Mouse (Mus musculus): ENCODE data around the gene C1qb. TPM values are rescaled to one million over a fixed set of nuclear protein-coding genes. Genes with fewer than 3 reads are reported as not detected.
A peak's percentile ranks its signal among the peaks of the same experiment; 100 is the strongest.

The C1qb gene
- total RNA-seq, 2 experiments from 2014 or later, result 36.1 to 43.9 TPM

DNA sequence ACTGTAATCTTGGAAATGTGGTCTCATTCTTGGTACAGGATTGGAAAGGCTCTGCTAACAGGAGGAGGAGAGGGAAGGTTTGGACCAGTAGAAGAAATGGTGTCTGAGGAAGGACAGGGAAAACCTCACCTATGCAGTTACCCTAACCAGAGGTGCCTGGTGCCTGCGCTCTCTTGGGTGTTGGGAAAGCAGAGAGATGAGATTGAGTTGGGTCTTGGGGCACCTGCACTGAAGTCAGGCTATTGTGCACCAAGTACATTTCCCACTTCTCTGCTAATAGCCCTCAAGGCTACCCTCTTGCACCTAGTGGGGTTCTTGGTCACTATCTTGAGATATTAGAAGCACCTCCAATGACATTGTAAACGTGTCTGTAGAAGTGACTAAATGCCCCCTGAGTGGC lies 23.6 kb downstream of the C1qb start:
- intact Hi-C loops (cut with DNase I), result no loop called here
- DNase-seq (ENCODE audit: low spot score in 2 of 2), result no peak

DNA sequence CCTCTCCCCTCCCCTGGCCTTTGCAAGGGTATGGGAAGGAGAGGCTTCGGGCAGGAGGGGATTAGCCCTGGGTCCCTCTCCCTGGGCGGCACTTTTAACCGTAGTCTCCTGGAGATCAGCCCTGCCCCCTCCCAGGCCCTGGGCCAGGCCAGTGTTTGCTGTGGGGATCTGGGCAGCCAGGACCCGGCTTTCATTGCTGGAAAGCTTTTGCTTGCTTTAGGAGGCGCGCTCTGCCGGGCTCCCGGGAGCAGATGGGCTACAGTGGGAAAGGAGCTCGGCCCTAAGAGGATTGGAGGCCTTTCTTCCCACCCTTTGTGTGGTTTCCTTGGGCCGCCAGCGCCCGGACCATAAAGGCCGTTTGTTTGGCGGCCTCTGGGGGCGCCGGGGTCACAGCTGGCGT lies 24.2 kb downstream of the C1qb start:
- intact Hi-C loops (cut with DNase I), result no loop called here
- no peak for DNase-seq (ENCODE audit: low spot score in 2 of 2)

DNA sequence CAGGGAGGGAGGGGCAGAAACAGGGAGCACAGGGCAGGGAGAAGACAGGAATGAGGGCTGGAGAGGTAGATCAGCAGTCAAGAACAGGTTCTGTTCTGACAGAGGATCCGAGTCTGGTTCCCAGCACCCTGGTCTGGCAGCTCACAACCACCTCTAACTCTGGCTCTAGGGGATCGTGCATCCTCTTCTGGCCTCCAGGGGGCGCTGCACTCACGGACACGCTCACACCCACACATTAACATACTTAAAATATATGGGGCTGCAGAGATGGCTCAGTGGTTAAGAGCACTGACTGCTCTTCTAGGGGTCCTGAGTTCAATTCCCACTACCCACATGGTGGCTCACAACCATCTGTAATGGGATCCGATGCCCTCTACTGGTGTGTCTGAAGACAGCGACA lies 26.0 kb downstream of the C1qb start:
- intact Hi-C loops (cut with DNase I), result no loop called here
- no peak for DNase-seq (ENCODE audit: low spot score in 2 of 2)

DNA sequence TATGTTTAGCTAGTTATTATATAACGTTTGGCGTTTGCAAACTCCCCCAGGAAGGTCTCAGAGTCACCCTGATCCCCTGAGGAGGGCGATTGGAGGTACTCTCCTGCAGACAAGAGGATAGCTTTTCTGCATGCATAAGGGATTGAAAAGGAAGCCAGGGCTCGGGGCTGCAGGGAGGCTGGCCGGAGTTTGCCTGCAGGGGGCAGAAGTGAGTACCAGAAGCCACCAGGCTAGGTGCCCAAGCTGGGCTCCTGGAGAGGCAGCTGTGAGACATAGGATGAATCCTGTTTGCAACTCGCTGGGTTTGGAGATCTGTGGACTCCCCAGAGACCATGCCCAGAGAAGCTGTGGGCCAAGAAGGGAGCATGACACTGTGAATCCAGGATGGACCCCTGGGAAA lies 30.9 kb downstream of the C1qb start:
- DNase-seq (ENCODE audit: low spot score in 2 of 2), result peak in 1 of 2 experiments; percentile 50
- intact Hi-C loops (cut with DNase I), result no loop called here

DNA sequence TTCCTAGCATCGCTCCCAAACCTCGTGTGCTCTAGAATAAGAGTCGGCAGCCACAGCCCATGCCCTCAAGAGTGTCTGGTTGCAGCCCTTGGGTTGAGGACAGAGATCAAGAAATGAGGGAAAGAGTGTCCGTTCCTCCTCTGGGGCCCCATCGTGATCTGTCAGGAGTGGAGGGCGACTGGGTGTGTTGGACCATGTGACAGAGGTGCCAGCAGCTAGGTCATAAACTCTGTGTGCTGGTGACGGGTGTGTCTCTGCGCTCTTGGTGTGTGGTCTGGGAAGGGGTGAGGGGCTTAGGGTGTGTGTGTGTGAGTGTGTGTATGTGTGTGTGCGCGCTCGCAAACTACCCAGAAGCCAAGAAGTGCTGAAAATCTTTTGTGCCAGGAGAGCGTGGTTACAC lies 33.0 kb downstream of the C1qb start:
- intact Hi-C loops (cut with DNase I), result no loop called here
- DNase-seq (ENCODE audit: low spot score in 2 of 2), result no peak

DNA sequence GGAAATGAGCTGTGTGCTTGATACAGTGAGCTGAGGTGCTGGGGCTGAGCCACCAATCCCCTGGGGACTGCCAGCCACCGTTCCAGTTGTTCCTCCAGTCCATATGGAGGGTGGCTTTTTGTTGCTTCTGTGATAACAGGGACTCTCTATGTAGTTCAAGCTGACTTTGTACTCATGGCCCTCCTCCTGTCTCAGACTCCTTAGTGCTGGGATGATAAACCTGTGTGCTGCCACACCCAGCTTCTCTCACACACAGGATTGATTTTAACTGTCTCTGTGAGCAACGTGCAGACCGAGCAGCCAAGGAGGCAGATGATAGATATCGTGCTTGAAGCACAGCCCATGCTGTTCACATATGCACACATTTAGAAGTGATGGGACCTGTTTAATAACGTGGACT lies 33.9 kb downstream of the C1qb start:
- no peak for DNase-seq (ENCODE audit: low spot score in 2 of 2)
- intact Hi-C loops (cut with DNase I), result no loop called here

DNA sequence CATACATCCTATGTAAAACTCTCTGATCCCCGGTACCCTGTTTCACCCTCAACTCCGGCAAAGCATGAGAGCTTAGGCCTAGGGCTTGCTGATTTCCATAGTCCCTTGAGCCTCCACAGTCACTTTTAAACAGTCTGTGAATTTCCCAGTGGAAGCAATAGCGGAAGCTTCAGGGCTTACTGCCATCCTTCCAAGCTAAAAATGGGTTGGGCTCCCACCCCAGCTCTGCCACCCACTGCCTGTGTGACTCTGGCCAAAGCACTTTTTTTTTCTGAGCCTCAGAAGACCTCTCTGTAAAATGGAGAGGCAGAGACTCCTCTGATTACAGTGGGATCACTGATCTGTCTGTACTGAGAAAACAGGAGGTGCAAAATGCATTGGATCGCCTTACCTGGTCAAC lies 37.4 kb downstream of the C1qb start:
- peak in 1 of 2 experiments; percentile 52 for DNase-seq (ENCODE audit: low spot score in 2 of 2)
- intact Hi-C loops (cut with DNase I), result no loop called here

DNA sequence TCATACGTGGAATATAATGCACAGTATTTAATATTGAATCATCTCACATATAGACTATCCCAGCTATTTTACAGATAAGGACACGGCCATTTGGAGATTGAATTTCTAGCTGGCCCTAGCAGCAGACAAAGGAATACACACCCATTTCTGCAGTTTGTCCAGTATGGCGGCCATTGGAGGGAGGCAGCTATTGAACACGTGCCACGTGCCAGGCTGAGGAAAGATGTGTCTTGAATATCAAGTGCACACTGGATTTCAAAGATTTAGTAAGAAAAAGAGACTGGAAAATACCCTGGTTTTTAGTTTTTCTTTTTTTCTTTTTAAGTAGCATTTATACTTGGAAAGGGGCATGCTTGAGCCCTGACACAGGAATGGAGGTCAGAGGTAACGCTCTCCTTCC lies 38.8 kb downstream of the C1qb start:
- intact Hi-C loops (cut with DNase I), result no loop called here

DNA sequence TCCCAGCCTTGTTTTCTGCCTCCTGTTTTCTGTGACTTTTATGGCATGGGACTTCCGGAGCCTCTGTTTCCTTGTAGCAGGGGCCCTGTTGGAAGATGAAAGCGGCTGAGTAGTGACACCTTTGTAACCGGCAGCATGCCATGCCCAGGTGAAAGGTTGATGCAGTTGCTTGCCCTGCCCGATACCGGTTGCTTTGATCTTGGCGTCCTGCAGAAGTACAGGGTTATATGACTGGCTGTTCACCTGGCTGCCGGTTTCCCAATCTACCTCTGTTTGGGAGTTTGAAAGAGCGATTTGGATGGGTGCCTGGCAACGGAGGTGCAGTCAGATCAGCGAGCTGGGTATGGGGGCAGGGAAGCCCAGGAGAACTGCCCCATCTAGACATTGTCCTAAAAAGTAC lies 43.2 kb downstream of the C1qb start:
- intact Hi-C loops (cut with DNase I), result no loop called here
- DNase-seq (ENCODE audit: low spot score in 2 of 2), result no peak

More for the DNA sequence above, 38.8 kb downstream of the C1qb start:
- no peak for DNase-seq (ENCODE audit: low spot score in 2 of 2)

DNA sequence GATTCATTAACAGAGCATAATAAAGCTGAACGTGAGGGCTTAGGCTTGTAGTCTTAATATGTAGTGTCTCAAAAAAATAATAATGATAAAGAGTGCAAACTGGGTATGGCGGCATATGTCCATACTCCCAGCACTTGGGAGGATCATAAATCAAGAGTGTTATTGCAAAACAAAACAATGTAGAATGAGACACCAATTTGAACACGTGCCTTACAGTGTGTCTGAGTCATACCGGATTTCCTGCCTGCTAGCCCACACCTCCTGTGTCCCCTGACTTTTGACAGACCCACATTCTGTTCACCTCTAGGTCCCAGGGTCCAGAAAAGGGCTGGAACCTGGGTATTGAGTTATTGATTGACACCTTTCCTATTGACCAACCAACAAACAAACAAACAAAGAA lies 44.0 kb downstream of the C1qb start:
- DNase-seq (ENCODE audit: low spot score in 2 of 2), result no peak
- intact Hi-C loops (cut with DNase I), result no loop called here

DNA sequence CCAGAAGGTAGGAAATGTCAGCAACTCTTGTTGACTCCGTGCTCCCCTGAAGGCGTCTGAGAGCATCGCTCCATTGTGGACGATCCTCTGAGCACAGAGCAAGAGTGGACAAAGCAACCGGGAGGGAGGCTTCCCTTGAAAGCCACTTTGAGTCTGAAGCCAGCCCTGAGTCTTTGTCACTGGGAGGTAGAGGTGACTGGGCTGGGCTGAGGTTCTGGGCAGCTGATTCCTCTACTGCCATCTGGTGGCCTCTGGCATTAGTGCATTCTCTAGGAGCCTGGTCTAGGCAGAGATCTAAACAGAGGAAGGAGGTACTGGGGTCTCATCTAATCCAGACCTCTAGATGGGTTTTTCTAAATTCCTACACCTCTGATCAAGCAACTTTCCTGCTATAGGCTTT lies 44.9 kb downstream of the C1qb start:
- DNase-seq (ENCODE audit: low spot score in 2 of 2), result peak; percentile 82 to 90
- intact Hi-C loops (cut with DNase I), result loop anchor here (1.0 kb wide), 1 partner anchor 163 kb away; no protein-coding TSS in a partner anchor

DNA sequence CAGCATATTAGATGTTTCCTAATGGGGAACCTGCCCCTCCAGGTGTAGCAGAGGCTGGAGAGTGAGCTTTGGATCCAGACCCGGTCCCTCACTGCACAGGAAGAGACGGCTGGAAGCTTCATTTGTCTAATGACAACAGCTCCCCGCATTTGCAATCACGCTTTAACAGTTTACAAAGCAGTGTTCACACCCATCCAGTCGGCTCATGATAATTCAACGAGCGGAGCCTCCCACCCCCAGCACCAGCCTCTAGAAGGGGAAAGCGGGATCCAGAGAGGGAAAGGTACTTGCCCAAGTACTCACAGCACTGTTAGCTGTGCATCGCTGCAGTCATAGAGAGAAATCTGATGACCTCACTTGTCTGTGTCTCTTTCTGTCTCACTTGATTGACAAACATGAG lies 47.5 kb downstream of the C1qb start:
- DNase-seq (ENCODE audit: low spot score in 2 of 2), result no peak
- intact Hi-C loops (cut with DNase I), result loop anchor here (5.0 kb wide), 1 partner anchor 96 kb away; no protein-coding TSS in a partner anchor

DNA sequence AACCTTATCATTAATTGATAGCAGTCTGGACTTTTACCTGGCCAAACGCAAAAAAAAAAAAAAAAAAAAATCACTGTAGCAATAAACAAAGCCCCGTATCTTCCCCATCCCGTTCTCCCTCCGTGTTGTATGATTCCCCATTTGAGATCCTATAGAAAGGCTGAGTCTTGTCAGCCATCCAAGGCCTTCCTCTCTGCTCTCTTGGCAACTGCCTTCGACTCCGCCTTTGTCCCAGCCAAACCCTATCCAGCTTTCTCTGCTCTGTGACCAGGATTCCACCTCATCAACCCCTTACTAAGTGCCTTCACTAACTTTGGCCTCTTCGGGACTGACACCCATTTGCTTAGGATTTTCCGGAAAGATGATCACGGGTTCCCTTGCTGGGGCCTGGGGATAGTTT lies 48.0 kb downstream of the C1qb start:
- intact Hi-C loops (cut with DNase I), result loop anchor here (5.0 kb wide), 1 partner anchor 96 kb away; no protein-coding TSS in a partner anchor
- no peak for DNase-seq (ENCODE audit: low spot score in 2 of 2)

DNA sequence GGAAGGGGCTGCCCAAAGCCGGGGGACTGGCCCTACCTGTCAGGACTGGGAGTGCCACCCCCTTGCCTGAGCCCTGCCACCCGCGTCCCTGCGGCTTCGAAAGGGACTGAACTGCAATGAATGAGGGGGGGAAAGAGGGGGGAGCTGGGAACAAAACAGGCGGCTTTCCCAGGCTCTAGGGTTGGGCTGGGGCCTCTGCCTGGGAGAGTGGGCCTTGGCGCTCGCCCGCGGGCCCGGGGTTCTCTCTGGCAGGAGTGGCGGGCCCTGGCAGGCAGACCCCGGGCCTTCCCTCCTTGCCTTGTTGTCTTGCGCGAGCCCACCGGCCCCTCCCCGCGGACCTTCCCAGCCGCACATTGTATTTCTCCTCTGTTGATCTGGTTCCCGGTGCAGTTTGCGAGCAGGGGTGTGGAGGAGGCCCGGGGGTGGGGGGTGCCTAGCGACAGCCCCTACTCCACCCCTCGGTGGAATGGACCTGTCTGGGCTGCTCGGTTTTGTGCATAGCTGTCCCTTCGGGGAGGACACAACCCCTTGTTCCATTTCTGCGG lies 49.5 kb downstream of the C1qb start:
- intact Hi-C loops (cut with DNase I), result loop anchor here (5.0 kb wide), 1 partner anchor 94 kb away; no protein-coding TSS in a partner anchor
- DNase-seq (ENCODE audit: low spot score in 2 of 2), result no peak

DNA sequence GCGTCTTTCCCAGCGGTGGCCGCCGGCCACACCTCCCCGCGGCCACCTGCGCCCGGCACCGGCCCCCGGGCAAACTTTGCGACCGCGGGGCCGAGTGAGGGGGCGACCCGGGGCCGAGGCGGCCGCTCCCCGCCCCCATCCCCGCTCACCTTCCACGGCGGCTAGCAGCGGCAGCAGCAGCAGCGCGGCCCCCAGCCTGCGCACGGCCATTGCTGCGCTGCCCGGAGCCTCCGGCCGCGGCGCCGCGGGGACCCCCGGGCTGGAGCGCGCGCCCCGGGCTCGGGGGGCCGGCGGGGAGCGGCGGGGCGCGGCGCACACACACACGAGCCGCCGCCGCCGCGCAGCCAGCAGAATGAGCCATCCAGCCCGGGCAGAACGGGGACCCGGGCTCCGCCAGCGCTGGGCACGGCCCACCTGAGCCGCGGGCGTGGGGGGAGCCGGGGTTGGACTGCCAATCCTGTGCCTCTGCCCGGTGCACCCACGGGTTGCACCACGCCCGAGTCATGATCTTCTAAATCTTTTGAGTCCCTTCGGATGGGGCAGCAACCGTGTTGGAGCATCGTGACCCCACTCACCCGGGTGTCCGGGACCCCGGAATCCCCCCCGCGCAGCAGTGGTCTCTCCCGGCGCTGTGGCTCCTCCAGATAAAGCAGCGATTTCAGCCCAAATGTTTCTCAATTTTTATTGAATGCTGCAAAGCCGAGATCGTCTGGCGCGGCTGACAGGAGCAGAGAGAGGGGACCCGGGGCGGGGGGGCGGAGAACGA lies 50.2 kb downstream of the C1qb start, which contains the start of gene Ephb2:
Gene Ephb2, minus strand, starts transcription at position 368 of the 766 bp plus-strand sequence.
- DNase-seq (ENCODE audit: low spot score in 2 of 2), result peak; percentile 62 to 70
- intact Hi-C loops (cut with DNase I), result loop anchor here (5.0 kb wide), 1 partner anchor 94 kb away; no protein-coding TSS in a partner anchor

DNA sequence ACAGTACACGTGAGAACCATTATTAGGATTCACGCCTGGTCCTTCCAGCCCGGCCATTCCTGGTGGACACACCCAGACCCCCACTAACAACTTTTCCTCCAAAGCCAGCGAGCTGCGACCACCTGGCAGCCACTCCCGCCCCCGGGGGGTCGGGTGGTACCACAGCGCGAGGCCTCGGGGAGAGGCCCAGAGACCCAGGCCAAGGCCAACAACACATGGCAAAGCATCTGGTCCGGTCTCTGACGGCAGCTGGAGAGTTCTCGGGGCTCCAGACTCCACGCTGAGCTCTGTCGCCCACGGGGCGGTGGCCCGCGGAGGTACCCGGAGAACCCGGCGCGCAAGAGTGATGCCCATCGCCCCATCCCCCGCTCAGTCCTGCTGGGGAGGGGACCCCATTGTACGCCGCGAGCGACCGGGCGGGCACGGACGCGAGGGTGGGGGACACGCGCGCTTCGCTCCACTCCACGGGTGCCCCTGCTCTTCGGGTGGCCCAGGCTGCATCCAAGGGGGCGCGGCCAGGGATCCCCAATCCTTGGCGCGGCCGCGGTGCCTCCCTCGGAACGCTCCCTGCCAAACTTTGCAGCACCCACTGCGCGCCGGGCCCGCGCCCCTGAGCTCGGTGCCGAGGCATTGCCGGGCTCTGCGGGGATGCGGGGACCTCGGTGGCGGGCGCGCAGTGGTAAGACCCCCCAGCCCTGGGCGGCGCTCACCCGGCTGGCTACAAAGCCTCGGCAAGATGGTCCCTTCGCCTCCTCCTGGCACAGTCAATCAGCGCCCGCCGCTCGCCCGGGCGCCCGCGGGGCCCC lies 51.0 kb downstream of the C1qb start:
- intact Hi-C loops (cut with DNase I), result loop anchor here (5.0 kb wide), 2 partner anchors 48 to 93 kb away; no protein-coding TSS in a partner anchor
- peak in 1 of 2 experiments; percentile 35 for DNase-seq (ENCODE audit: low spot score in 2 of 2)

DNA sequence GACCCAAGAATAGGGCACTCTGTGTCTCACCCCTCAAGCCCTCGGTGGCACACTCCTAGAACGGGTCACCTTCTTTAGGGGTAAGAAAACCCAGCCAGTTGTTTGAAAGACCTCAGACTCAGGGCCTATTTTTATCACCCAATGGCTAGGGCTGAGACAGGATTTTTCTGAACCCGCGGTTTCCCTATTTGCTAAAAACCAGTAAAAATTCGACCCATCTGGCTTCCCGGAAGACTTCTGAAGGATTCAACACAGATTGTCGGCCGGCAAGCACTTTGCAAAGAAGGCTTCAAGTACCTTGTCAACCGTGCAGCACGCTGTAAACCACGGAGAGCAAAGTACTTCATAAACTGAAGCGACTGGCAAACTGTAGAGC lies 51.6 kb downstream of the C1qb start:
- intact Hi-C loops (cut with DNase I), result loop anchor here (5.0 kb wide), 1 partner anchor 47 kb away; no protein-coding TSS in a partner anchor
- no peak for DNase-seq (ENCODE audit: low spot score in 2 of 2)

DNA sequence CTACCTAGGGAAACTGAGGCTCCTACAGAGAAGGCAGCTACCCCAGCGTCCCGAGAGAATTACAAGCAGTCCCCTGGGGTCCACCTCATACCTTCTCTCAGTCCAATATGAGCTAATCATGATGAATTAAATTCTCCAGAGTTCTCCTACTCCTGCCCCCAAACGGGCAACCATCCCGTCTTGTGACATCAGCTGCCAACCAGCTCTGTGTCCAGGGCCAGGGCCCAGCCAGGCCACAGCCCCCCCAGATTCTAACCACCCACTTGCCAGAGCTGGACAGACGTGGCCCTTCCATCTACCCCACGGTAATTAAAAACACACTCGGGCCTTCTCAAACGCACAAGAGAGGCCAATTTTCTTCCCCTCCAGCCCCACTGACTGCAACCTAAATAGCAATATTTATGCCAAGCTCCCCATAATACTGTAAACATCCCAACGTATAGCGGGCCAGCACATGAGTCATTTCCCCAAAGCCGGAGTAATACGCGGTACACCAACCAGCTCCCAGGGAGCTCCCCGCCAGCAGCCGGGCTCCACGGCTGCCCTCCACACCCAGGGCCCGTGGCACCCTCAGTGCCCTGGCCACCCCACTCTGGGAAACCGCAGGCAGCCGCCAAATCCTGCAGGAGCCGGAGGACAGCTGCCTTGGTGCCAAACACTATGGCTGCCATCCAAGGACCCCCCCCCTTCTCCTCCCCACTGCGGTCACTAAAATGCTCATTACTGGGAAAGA lies 52.2 kb downstream of the C1qb start:
- intact Hi-C loops (cut with DNase I), result loop anchor here (5.0 kb wide), 1 partner anchor 46 kb away; no protein-coding TSS in a partner anchor
- DNase-seq (ENCODE audit: low spot score in 2 of 2), result no peak

DNA sequence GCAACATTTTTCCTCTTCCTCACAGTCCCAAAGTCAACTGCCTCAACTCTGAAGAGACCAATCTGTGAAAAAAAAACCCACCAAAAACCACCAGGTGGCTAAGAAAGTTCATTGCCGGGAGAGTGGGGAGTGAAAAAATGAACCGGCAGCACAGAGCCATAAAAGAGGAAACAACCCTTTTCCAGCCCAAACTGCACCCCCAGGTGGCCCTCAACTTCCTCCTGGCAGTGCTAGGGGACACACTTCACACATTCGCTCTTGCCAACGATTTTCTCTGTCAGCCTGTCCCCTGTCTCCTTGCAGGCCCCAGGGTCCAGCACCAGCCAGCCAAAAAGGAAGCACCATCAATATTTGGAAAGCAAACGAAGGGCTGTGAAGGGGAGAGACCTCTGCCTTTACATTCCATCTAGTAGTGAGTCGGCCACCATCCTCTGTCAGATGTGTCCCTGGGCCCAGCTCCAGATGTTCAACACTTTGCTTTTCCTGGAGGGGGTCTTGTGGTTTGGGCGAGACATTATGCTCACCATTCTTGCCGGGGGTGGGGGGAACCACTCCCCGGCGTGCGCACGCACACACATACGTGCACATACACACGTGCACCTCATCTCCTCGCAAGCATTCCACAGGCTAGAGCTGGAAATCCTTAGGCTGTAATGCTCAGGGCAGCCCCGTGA lies 53.3 kb downstream of the C1qb start:
- DNase-seq (ENCODE audit: low spot score in 2 of 2), result no peak
- intact Hi-C loops (cut with DNase I), result loop anchor here (5.0 kb wide), 1 partner anchor 45 kb away; no protein-coding TSS in a partner anchor
